Mouse (Mus musculus) intestine, embryonic 15.5 days (tissue): Measurements from ENCODE around the gene Ddx18. TPM values are rescaled to one million over a fixed set of nuclear protein-coding genes. Genes with fewer than 3 reads are reported as not detected.

Source experiments
- ATAC-seq: fragments of 200-750 bp; cut with Nextera tagmentation; 2 replicates; pipeline ENCODE4 v1.8.0; 2017; ENCODE audit warnings: moderate TSS enrichment, moderate library complexity
- H3K27ac ChIP-seq: fragments of 300-500 bp; sonication (generic); 2 replicates; pipeline ENCODE4 v1.5.1; 2015; ENCODE audit warnings: mild to moderate bottlenecking, inconsistent platforms
- H3K27me3 ChIP-seq: fragments of 300-500 bp; sonication (generic); replicated peaks from 2 replicates; pipeline ENCODE4 v1.6.1; 2015; ENCODE audit warnings: inconsistent platforms
- H3K36me3 ChIP-seq: fragments of 300-500 bp; sonication (generic); 2 replicates; pipeline ENCODE4 v1.6.1; 2015; ENCODE audit warnings: inconsistent platforms
- H3K4me1 ChIP-seq: fragments of 300-500 bp; sonication (generic); replicated peaks from 2 replicates; pipeline ENCODE4 v1.6.1; 2015; ENCODE audit warnings: inconsistent platforms
- H3K4me2 ChIP-seq: fragments of 300-500 bp; sonication (generic); replicated peaks from 2 replicates; pipeline ENCODE4 v1.6.1; 2015; ENCODE audit warnings: mild to moderate bottlenecking, inconsistent platforms
- H3K4me3 ChIP-seq: fragments of 300-500 bp; sonication (generic); replicated peaks from 2 replicates; pipeline ENCODE4 v1.5.1; 2015; ENCODE audit warnings: inconsistent platforms
- H3K9ac ChIP-seq: fragments of 300-500 bp; sonication (generic); 2 replicates; pipeline ENCODE4 v1.6.1; 2015; ENCODE audit warnings: inconsistent platforms
- H3K9me3 ChIP-seq: fragments of 300-500 bp; sonication (generic); 2 replicates; pipeline ENCODE4 v1.6.1; 2016; ENCODE audit warnings: inconsistent platforms
- WGBS: fragments of 180-500 bp; shearing (Covaris S2); methylation state at CpG from one replicate; pipeline ENCODE4 v1.1.7; 2015; 5-methylcytosine and 5-hydroxymethylcytosine counted together
- polyA plus RNA-seq: library from polyadenylated mRNA; unstranded; fragments of >200 nt; fragmentation: Nextera tagmentation; extraction: Ambion mirVana; gene quantifications from 2 replicates; pipeline ENCODE4 v1.2.1, GENCODE M21; 2015

The Ddx18 gene
- polyA plus RNA-seq, 1 experiment from 2014 or later = 68.1 TPM

DNA sequence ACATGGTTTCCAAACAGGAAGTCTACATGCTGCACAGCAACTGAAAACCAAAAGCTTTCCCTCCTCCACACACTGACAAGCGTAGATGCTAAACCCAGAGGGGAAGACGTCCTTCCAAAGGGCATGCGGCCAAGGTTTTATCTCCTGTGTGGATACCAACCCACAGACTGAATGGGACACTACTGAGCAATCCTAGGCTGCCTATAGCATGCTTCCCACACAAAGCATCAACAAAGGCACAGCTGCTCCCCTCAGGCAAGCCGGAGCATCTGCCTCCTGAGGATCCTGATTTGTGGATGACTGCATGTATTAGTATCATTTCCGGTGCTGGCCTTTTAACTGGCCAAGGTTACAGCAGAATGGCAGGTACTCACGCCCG, 16.3 kb downstream of the Ddx18 start:
- Histone ChIP-seq H3K9me3 (no peaks in the 10 kb centered on the region; the same call in 1 of the 2 replicates), H3K27ac (no peak overlapping the region), H3K4me2 (no peak overlapping the region), H3K27me3 (no peaks in the 10 kb centered on the region), H3K4me3 (no peak overlapping the region), H3K4me1 (no peaks in the 10 kb centered on the region), H3K9ac (no peak overlapping the region), H3K36me3 (peaks cover 16% of the 10 kb centered on the region)
- 87% methylated on average over 7 of the region's 7 CpGs for WGBS
- no peak for ATAC-seq

DNA sequence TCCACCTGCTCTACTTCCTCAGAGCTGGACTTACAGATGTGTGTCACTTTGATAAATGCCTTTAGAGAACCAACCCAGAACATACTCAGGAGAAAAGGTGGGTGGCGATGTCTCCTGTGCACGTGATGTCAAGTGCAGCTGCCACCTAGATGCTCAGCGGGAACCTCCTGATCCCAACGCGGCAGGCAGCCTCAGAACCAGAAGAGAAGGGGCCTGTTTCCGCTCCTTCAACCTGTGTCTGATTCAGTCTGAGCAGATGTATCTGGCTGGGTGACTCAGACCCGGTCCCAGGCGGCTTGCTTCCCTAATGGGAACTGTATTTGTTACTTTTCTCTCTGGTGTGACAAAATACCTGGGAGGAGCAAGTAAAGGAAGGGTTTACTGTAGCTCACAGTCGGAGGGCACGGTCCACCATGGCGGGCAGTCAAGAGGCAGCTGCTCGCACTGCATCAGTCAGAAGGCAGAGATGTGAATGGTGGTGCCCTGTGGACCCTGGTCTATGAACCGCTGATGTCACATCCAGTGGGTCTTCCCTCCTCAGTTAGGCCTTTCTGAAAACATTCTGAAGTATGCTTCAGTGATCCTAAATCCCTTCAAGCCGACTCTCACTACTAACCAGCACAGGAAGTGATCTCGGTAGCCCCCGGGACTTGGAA, 16.9 kb downstream of the Ddx18 start:
- Histone ChIP-seq H3K4me1 (no peaks in the 10 kb centered on the region), H3K27ac (no peak overlapping the region), H3K9me3 (no peaks in the 10 kb centered on the region; the same call in 1 of the 2 replicates), H3K36me3 (peaks cover 12% of the 10 kb centered on the region; the same call in 1 of the 2 replicates), H3K4me2 (no peak overlapping the region), H3K9ac (no peak overlapping the region), H3K27me3 (no peaks in the 10 kb centered on the region), H3K4me3 (no peak overlapping the region)
- 86% methylated on average over 16 of the region's 16 CpGs for WGBS
- no peak for ATAC-seq

DNA sequence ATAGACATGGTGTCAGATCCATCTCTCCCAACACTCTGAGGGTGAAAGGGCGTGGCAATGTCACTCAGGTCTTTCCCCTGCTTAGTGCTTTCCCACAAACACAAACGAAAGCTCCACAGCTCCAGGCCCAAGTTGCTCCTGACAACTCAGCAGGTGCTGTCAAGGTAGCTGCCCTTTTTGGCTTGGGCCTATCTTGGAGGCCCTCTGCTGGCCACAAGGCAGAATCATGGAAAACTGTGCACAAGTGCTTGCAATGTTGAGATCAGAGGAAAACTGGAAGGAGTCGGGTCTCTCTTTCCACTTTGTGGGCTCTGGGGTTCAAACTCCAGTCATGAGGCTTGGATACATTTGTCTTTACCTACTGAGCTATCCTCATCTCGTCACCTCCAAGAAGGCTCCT, 18.3 kb downstream of the Ddx18 start:
- Histone ChIP-seq H3K4me2 (no peak overlapping the region), H3K9ac (no peak overlapping the region), H3K27ac (no peak overlapping the region), H3K4me3 (no peak overlapping the region), H3K9me3 (no peaks in the 10 kb centered on the region; the same call in 1 of the 2 replicates), H3K4me1 (no peaks in the 10 kb centered on the region), H3K27me3 (no peaks in the 10 kb centered on the region), H3K36me3 (peaks cover 10% of the 10 kb centered on the region; the same call in 1 of the 2 replicates)
- WGBS = 74% methylated on average over 4 of the region's 4 CpGs
- ATAC-seq = no peak

DNA sequence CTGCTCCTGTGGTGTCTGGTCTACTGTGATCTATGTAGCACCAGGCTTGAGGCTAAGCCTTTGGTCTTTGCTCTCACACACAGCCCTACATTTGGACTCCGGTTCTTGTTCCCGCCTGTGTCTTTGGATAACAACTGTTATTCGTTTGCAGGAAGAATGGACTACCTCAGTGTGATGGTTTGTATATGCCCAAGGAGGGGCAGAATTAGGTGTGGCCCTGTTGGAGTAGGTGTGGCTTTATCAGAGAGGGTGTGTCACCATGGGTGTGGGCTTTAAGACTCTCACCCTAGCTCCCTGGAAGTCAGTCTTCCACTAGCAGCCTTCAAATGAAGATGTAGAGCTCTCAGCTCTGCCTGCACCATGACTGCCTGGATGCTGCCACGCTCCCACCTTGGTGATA, 19.1 kb downstream of the Ddx18 start:
- Histone ChIP-seq H3K9me3 (no peaks in the 10 kb centered on the region; the same call in 1 of the 2 replicates), H3K4me2 (no peak overlapping the region), H3K36me3 (peaks cover 7% of the 10 kb centered on the region; the same call in 1 of the 2 replicates), H3K4me1 (no peaks in the 10 kb centered on the region), H3K27ac (no peak overlapping the region), H3K4me3 (no peak overlapping the region), H3K27me3 (no peaks in the 10 kb centered on the region), H3K9ac (no peak overlapping the region)
- 90% methylated on average over 4 of the region's 4 CpGs for WGBS
- no peak for ATAC-seq

DNA sequence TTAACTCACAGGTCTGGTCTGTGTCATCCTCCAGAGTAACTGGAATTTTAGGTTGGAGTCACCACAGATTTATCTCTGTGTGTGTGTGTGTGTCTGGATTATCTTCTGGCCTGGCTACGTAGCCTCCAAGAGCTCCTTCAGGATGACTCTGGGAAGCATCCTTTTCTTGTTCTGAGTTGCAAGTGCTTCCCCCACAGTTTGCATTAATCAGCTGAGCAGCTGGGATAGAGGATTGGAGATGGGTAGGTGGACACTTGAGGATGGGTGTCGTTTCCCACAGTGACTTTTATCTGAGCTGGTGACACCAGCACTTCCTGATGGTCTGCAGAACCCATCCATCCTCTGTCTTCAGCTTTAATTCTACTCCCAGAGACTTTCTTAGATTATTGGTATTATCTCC, 20.9 kb downstream of the Ddx18 start:
- Histone ChIP-seq H3K9ac (no peak overlapping the region), H3K4me2 (no peak overlapping the region), H3K27me3 (no peaks in the 10 kb centered on the region), H3K36me3 (0 out of 2 replicates have a peak, but pooled peaks cover 3% of the 10 kb centered on the region), H3K9me3 (no peaks in the 10 kb centered on the region; the same call in 1 of the 2 replicates), H3K27ac (no peak overlapping the region), H3K4me1 (no peaks in the 10 kb centered on the region), H3K4me3 (no peak overlapping the region)
- no peak for ATAC-seq
- 63% methylated on average over 2 of the region's 2 CpGs for WGBS

DNA sequence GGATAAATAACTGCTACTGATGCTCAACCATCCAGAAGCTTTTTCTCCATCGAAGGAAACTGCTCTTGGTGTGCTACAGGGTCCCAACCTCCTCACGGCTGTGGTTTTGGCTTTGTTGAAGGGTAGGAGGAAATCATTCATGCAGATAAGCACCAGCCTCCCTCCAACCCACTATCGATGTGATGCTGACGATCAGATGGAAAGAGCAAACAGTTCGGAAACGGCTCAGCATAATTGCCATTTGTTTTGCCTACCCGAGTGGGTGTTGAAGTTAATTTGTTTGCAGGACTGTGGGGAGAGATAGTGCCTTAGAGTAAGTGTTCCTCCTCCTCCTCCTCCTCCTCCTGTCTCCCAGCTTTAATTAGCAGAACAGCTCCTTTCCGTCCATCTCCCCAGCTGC, 27.4 kb downstream of the Ddx18 start:
- Histone ChIP-seq H3K4me2 (no peak overlapping the region), H3K9me3 (no peaks in the 10 kb centered on the region), H3K4me3 (no peak overlapping the region), H3K4me1 (no peaks in the 10 kb centered on the region), H3K27me3 (no peaks in the 10 kb centered on the region), H3K9ac (no peak overlapping the region), H3K36me3 (no peaks in the 10 kb centered on the region), H3K27ac (no peak overlapping the region)
- ATAC-seq = no peak
- WGBS = 60% methylated on average over 8 of the region's 8 CpGs

DNA sequence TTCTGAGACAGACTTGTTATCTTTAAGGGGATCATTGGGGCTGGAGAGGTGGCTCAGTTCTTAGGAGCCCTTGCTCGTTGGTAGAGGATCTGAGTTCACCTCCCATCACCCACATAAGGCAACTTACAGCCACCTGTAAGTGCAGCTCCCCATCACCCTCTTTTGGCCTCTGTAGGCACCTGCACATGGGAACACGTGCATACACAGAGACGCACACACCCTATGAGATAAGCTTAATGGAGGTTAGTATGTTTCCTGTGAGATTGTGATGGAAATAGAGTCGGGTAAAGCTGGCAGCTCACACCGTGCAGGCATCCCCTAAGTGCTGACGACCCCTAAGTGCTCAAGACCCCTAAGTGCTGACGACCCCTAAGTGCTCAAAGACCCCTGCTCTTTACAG, 36.4 kb downstream of the Ddx18 start:
- no peak for ATAC-seq
- H3K27me3 ChIP-seq = peaks cover 15% of the 10 kb centered on the region
- H3K4me3 ChIP-seq = no peak overlapping the region
- 69% methylated on average over 7 of the region's 7 CpGs for WGBS
- H3K27ac ChIP-seq = no peak overlapping the region
- no peaks in the 10 kb centered on the region for H3K36me3 ChIP-seq
- H3K9me3 ChIP-seq = no peaks in the 10 kb centered on the region
- H3K4me1 ChIP-seq = peaks cover 14% of the 10 kb centered on the region
- H3K9ac ChIP-seq = no peak overlapping the region
- H3K4me2 ChIP-seq = no peak overlapping the region

DNA sequence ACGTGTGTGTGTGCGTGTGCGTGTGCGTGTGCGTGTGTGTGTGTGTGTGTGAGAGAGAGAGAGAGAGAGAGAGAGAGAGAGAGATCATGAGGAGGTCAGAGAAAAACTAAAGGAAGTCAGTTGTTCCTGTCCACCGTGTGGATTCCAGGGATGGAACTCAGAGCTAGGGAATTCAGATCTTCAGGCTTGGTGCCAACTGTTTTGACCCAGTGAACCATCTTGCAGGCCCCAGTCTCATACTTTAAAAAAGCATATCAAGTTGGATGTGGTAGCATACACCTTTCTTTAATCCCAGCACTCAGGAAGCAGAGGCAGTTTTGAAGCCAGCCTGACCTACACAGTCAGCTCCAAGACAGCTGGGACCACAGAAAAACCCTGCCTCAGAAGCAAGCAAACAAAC, 38.5 kb downstream of the Ddx18 start:
- Histone ChIP-seq H3K27me3 (peaks cover 15% of the 10 kb centered on the region), H3K27ac (no peak overlapping the region), H3K9me3 (no peaks in the 10 kb centered on the region), H3K4me2 (no peak overlapping the region), H3K4me1 (peaks cover 14% of the 10 kb centered on the region), H3K36me3 (no peaks in the 10 kb centered on the region), H3K4me3 (no peak overlapping the region), H3K9ac (no peak overlapping the region)
- ATAC-seq = no peak
- WGBS = 84% methylated on average over 6 of the region's 6 CpGs

DNA sequence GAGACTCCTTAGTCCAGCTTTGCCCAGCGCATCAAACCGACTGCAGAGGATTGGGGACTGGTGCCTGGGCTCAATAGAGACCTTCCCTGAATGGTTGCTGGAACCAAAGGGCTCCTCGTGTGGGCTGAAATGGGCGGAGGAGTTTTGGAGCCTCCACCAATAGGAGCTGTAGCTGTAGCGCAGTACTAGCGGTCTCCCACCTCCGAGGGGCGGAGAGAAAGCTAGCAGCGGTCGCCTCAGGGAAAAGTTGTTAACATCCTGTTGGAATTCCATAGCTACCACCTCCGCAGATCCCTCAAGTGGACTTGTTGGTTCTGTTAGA, 39.4 kb downstream of the Ddx18 start, which contains the start of gene Htr5b:
TSS of gene Htr5b (minus strand) at position 67 of the 322 bp plus-strand sequence.
- H3K4me1 ChIP-seq = peaks cover 14% of the 10 kb centered on the region
- WGBS = 3% methylated on average over 11 of the region's 11 CpGs
- H3K4me3 ChIP-seq = peak within 1 kb of the TSS; percentile 25
- H3K36me3 ChIP-seq = no peaks in the 10 kb centered on the region
- H3K9ac ChIP-seq = no peak within 1 kb of the TSS
- peak within 1 kb of the TSS; percentile 76 for H3K4me2 ChIP-seq
- H3K27ac ChIP-seq = no peak within 1 kb of the TSS
- peak; percentile 82 for ATAC-seq
- no peaks in the 10 kb centered on the region for H3K9me3 ChIP-seq
- peaks cover 15% of the 10 kb centered on the region for H3K27me3 ChIP-seq

DNA sequence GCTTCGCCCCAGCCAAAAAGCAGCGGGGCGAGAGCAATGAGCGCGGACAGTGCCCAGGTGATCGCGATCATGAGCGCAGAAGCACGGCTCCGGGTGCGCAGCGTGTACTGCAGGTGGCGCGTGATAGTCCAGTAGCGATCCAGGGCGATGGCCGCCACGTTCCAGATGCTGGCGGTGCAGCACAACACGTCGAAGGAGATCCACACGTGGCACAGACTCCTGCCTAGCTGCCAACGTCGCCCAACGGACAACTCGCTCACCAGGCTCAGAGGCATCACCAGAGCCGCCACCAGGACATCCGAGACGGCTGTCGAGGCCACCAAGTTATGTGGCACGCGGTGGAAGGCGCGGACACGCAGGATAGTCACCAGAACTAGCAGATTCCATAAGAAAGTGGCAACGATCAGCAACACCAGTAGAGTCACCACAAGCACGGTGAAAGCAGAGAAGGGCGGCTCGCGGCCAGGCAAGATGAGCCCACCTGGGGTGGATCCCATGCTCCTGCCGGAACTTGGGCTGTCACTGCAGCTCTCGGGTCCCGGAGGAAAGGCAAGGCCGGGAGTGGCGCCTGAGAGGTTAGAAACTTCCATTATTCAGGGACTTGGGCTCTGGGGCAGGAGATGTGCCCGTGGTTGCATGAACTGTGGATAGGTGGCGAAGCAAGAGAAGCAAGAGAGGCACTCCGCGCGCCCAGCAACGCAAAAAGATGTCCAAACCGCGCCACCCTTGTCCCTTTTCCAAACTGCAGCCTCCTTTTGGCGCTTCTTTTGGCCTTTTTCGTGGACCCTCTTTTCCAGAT, 40.0 kb downstream of the Ddx18 start:
- ATAC-seq = peak; percentile 62
- Histone ChIP-seq H3K9me3 (no peaks in the 10 kb centered on the region), H3K36me3 (no peaks in the 10 kb centered on the region), H3K27me3 (peaks cover 15% of the 10 kb centered on the region), H3K4me2 (peak overlapping the region; percentile 76), H3K4me3 (peak overlapping the region; percentile 25), H3K27ac (no peak overlapping the region), H3K4me1 (peaks cover 14% of the 10 kb centered on the region), H3K9ac (no peak overlapping the region)
- 13% methylated on average over 55 of the region's 55 CpGs for WGBS

DNA sequence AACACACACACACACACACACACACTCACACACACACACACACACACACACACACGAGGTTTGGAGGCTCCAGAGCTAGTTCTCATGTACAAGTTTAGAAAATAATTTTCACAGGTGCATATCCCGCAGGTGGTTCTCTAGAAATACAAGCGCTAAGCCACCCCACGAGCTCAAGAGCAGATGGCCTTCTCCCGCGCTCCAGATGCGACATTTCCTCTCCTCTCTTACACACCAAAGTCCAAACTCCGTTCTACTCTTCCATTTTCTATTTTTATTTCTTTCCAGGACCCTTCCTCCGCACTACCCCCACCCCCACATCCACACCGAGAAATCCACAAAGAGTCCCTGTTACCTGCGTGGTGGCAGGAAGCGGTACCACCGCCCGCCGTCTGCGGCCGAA, 40.7 kb downstream of the Ddx18 start:
- peaks cover 15% of the 10 kb centered on the region for H3K27me3 ChIP-seq
- H3K4me3 ChIP-seq = 0 out of 2 replicates have a peak overlapping the region, but pooled peaks have one; percentile 25
- no peak overlapping the region for H3K9ac ChIP-seq
- H3K9me3 ChIP-seq = no peaks in the 10 kb centered on the region
- 48% methylated on average over 17 of the region's 17 CpGs for WGBS
- ATAC-seq = no peak
- H3K4me1 ChIP-seq = peaks cover 14% of the 10 kb centered on the region
- no peak overlapping the region for H3K27ac ChIP-seq
- no peaks in the 10 kb centered on the region for H3K36me3 ChIP-seq
- H3K4me2 ChIP-seq = peak overlapping the region; percentile 76

DNA sequence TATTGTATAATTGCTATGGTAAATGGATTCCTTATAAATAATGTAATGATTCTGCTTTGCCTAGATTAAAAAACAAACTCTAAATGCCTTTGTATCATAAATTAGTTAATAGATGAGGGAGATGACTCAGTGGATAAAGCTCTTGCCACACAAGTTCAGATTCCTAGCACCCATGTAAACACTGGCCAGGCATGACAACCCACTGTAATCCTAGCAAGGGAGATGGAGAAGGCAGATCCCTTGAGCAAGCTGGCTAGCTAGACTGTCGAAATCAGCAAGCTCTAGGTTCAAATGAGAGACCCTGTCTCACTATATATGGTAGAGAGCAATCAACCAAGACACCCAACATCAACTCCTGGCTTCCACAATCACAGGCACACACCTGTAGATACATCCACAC, 49.2 kb downstream of the Ddx18 start:
- no peak overlapping the region for H3K9ac ChIP-seq
- H3K4me3 ChIP-seq = no peak overlapping the region
- H3K4me2 ChIP-seq = no peak overlapping the region
- H3K4me1 ChIP-seq = no peaks in the 10 kb centered on the region
- no peaks in the 10 kb centered on the region for H3K9me3 ChIP-seq
- no peak overlapping the region for H3K27ac ChIP-seq
- WGBS = 54% methylated on average over 1 of the region's 1 CpGs
- no peaks in the 10 kb centered on the region for H3K36me3 ChIP-seq
- H3K27me3 ChIP-seq = no peaks in the 10 kb centered on the region
- ATAC-seq = no peak

DNA sequence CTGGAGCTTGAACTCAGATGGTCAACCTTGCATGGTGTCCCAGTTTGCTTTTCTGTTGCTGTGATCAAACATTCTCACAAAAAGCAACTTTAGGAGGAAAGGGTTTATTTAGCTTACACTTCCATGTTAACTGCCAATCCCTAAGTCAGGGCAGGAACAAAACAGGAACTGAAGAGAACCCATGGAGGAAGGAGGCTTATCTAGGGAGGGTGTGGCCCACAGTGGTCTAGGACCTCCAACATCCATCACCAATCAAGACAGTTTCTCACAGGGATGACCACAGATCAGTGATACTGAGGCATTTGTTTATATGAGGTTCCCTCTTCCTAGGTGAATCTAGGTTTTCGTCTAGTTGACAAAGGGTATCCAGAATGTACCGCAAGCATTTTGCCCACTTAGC, 55.8 kb downstream of the Ddx18 start:
- Histone ChIP-seq H3K27ac (no peak overlapping the region), H3K27me3 (no peaks in the 10 kb centered on the region), H3K36me3 (no peaks in the 10 kb centered on the region), H3K4me1 (no peaks in the 10 kb centered on the region), H3K4me3 (no peak overlapping the region), H3K9me3 (no peaks in the 10 kb centered on the region), H3K9ac (no peak overlapping the region), H3K4me2 (no peak overlapping the region)
- 89% methylated on average over 2 of the region's 2 CpGs for WGBS
- no peak for ATAC-seq
